Mouse (Mus musculus) spleen, adult 2 months (tissue): ENCODE measurements around the gene Dpp6.

Experiments used
- CTCF ChIP-seq: fragments of 200-500 bp; IDR thresholded peaks from 2 replicates; pipeline ENCODE4 v1.5.1; 2011; ENCODE audit warnings: mild to moderate bottlenecking, inconsistent platforms; ENCODE audit not compliant: insufficient read depth, insufficient read length, insufficient replicate concordance; ENCODE audit errors: extremely low read depth
- POLR2A ChIP-seq: fragments of 200-500 bp; IDR thresholded peaks from 2 replicates; pipeline ENCODE4 v1.6.1; 2011; ENCODE audit warnings: low read depth, low read length, inconsistent platforms

DNA sequence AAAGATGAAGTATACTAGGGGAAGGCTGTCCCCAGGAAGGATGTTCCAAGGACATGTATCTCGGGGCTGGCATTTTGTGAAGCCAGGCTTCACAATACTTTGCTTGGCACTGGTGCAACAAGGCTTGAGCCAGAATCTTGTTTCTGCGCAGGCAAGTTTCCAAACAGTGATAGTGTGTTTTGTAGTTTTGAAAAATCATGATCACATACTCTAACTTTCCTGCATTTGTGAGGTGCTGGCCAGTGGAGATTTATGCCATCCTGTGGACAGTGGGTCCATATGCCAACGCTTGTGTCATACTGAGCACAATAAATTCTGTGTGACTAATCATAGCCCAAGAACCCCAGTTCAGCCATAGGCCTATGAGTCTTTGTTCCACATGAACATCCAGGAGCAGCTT is 558.8 kb downstream of the Dpp6 start:
- TF ChIP-seq CTCF (no peak), POLR2A (no peak)
